Mouse (Mus musculus) neural tube, embryonic 14.5 days (tissue): ENCODE data around the gene Gins3. TPM values are rescaled to one million over a fixed set of nuclear protein-coding genes. Genes with fewer than 3 reads are reported as not detected.

ENCODE experiments used
- ATAC-seq: fragments of 200-750 bp; cut with Nextera tagmentation; 2 replicates; pipeline ENCODE4 v1.8.0; 2017; ENCODE audit warnings: low read depth, mild to moderate bottlenecking, moderate TSS enrichment, moderate library complexity
- H3K27ac ChIP-seq: fragments of 300-500 bp; sonication (generic); 2 replicates; pipeline ENCODE4 v1.5.1; 2014; ENCODE audit warnings: low read depth, mild to moderate bottlenecking, control low read depth, low read length, moderate library complexity, mixed read lengths
- H3K27me3 ChIP-seq: fragments of 300-500 bp; sonication (generic); 2 replicates; pipeline ENCODE4 v1.6.1; 2014; ENCODE audit warnings: low read length; ENCODE audit not compliant: control insufficient read depth, insufficient read depth
- H3K36me3 ChIP-seq: fragments of 300-500 bp; sonication (generic); 2 replicates; pipeline ENCODE4 v1.6.1; 2014; ENCODE audit warnings: low read length, mixed read lengths; ENCODE audit not compliant: control insufficient read depth, insufficient read depth
- H3K4me1 ChIP-seq: fragments of 300-500 bp; sonication (generic); 2 replicates; pipeline ENCODE4 v1.6.1; 2014; ENCODE audit warnings: low read length; ENCODE audit not compliant: control insufficient read depth, insufficient read depth
- H3K4me2 ChIP-seq: fragments of 300-500 bp; sonication (generic); 2 replicates; pipeline ENCODE4 v1.6.1; 2014; ENCODE audit warnings: mild to moderate bottlenecking, low read depth, low read length, control low read depth
- H3K4me3 ChIP-seq: fragments of 300-500 bp; sonication (generic); 2 replicates; pipeline ENCODE4 v1.5.1; 2014; ENCODE audit warnings: low read depth, low read length, control low read depth, mixed read lengths
- H3K9ac ChIP-seq: fragments of 300-500 bp; sonication (generic); replicated peaks from 2 replicates; pipeline ENCODE4 v1.6.1; 2014; ENCODE audit warnings: low read depth, mild to moderate bottlenecking, control low read depth, low read length, mixed read lengths
- H3K9me3 ChIP-seq: fragments of 300-500 bp; sonication (generic); 2 replicates; pipeline ENCODE4 v1.6.1; 2016; ENCODE audit warnings: low read length; ENCODE audit not compliant: control insufficient read depth
- WGBS: fragments of 180-500 bp; shearing (Covaris S2); extraction: QIAGEN DNeasy Blood & Tissue Kit; methylation state at CpG from one replicate; pipeline ENCODE4 v1.1.7; 2014; 5-methylcytosine and 5-hydroxymethylcytosine counted together
- polyA plus RNA-seq: library from polyadenylated mRNA; unstranded; fragments of >200 nt; fragmentation: Nextera tagmentation; extraction: Ambion mirVana; gene quantifications from 2 replicates; pipeline ENCODE4 v1.2.1, GENCODE M21; 2014

Gene Gins3
- polyA plus RNA-seq, 1 experiment from 2014 or later = 6.6 TPM

DNA sequence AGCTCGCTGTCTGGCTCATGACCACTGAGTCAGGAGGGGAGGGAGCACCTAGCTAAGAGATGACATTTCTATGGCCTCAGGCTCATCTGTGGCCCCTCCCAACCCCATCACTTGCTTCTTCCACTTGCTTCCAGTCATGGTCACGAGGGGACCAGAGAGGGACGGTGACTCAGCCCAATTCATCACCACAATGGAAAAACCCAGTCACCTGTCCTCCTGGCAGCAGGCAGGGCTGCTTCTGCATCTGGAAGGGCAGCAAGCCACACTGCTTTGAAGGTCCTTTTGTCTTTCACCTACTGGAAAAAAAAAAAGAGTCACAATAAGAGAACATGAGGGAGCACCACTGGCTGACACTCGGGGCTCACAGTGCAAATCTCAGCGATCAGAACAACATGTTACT lies 39.6 kb downstream of the Gins3 start:
- Histone ChIP-seq H3K9ac (no peak overlapping the region), H3K4me3 (no peak overlapping the region), H3K4me1 (no peaks in the 10 kb centered on the region), H3K36me3 (no peaks in the 10 kb centered on the region), H3K27ac (no peak overlapping the region), H3K27me3 (no peaks in the 10 kb centered on the region), H3K4me2 (no peak overlapping the region), H3K9me3 (no peaks in the 10 kb centered on the region)
- ATAC-seq = no peak
- 76% methylated on average over 5 of the region's 5 CpGs for WGBS

DNA sequence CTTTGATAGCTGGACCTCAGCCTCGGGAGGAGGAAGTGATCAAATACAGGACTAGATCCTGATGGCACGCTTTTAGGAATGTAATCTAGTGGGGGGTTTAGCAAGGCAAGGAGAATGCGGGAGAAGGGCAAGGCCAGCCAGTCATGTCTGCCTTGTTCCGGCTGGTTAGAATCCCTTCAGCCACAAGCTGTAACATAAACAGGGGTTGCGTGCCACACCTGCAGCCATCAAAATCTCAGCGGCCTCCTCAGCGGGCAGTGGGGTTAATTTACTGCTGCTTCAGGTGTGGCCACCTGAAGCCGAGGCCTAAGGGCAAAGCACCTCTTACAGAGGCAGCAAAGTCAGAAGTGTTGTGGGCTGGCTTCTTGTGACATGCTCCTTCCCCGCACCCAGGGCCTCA lies 43.4 kb downstream of the Gins3 start, which contains the start of gene Ndrg4:
TSS of gene Ndrg4 (plus strand) at position 350 of the 400 bp plus-strand sequence.
- H3K27me3 ChIP-seq = peaks cover 6% of the 10 kb centered on the region; the same call in 1 of the 2 replicates

DNA sequence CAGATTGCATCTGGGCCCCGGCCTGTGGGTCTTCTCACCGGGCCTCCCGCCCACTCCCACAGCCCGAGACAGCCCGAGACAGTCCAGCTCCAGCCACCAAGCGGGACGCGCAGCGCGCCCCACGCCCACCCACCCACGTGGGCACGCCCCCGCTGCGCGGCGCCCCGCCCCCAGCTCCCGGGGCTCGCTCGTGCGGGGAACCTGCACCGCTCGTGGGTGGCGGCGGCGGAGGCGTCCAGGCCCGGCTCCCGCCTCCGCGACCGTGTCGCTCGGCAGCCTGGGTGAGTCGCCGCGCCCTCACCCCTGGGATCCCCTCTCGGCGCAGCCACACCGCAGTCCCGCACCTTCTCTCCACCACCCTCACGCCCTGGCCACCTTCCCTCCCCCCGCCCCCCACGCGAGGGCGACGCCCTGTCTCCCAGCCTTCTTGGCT lies 44.4 kb downstream of the Gins3 start:
- ATAC-seq = peak; percentile 78
- Histone ChIP-seq H3K4me1 (peaks cover 7% of the 10 kb centered on the region; the same call in 1 of the 2 replicates), H3K27ac (peak overlapping the region; percentile 57), H3K27me3 (peaks cover 6% of the 10 kb centered on the region; the same call in 1 of the 2 replicates), H3K9ac (peak overlapping the region; percentile 82), H3K36me3 (no peaks in the 10 kb centered on the region), H3K4me3 (peak overlapping the region; percentile 72), H3K4me2 (peak overlapping the region; percentile 74), H3K9me3 (no peaks in the 10 kb centered on the region)
- WGBS = 0% methylated on average over 12 of the region's 48 CpGs

More for the DNA sequence above, 43.4 kb downstream of the Gins3 start, which contains the start of gene Ndrg4:
- Histone ChIP-seq H3K4me3 (peak within 1 kb of the TSS; percentile 72), H3K4me1 (peaks cover 7% of the 10 kb centered on the region; the same call in 1 of the 2 replicates), H3K9ac (peak within 1 kb of the TSS; percentile 82), H3K27ac (peak within 1 kb of the TSS; percentile 57), H3K36me3 (no peaks in the 10 kb centered on the region), H3K9me3 (no peaks in the 10 kb centered on the region), H3K4me2 (peak within 1 kb of the TSS; percentile 74)
- ATAC-seq = no peak
- WGBS = 49% methylated on average over 9 of the region's 9 CpGs

DNA sequence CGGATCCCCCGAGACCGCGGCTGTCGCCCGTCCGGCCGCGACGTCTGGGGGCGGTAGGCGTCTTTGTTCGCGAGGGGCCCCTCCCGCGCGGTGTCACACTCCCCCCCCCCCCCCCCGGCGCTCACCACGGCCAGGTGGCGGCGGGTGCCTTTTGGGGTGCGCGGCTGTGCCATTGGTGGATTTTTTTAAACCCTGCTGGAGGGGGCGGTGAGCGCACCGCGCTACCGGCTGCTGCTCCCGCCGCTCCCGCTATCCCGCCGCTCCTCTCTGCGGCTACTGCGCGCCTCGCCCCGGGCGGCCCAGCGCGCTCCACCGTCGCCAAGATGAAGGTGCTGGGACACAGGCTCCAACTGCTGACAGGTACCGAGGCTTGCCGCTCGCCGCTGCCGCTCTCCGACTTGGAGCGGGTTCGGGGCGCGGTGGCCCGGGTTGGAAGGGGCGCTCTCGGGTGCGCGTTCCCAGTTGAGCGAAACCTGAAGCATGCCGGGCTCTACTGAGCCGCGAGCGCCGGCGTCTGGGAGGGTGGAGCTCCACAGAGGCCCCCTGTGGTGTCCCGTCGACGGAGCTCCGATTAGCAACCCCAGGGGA lies 44.9 kb downstream of the Gins3 start:
- ATAC-seq = peak; percentile 67
- Histone ChIP-seq H3K4me3 (peak overlapping the region; percentile 72), H3K27me3 (peaks cover 6% of the 10 kb centered on the region; the same call in 1 of the 2 replicates), H3K9me3 (no peaks in the 10 kb centered on the region), H3K27ac (peak overlapping the region; percentile 57), H3K4me2 (peak overlapping the region; percentile 74), H3K36me3 (no peaks in the 10 kb centered on the region), H3K4me1 (peaks cover 7% of the 10 kb centered on the region; the same call in 1 of the 2 replicates), H3K9ac (peak overlapping the region; percentile 82)
- WGBS = under 1% methylated on average over 57 of the region's 70 CpGs

DNA sequence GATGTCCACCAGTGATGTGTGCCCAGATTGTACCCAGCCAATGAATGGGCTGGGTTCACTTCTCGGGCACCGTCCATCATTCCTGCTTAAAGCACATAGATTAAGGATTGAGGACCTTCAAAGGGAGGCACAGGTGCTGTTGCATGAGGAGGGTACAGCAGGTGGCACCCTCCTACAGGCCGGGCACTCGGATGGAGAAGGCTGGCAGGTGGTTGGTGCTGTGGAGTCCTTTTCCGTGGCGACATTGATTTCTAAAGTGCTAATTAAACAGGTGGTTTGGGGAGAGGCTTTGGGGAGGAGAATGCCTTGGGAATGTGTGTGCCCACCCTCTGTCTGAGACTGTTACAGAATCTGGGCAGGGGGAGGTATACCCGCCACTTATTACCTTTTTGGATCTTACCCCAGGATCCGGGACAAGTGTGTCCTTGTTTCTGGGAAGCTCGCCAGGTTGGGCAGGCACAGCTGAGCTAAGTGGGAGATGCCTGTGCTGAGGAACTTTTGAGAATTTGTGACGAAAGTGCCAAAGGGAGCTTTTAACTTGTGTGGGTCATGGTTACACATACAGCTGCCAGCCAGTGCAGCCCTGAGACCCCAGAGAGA lies 54.9 kb downstream of the Gins3 start:
- Histone ChIP-seq H3K4me2 (no peak overlapping the region), H3K4me1 (no peaks in the 10 kb centered on the region), H3K27me3 (no peaks in the 10 kb centered on the region), H3K4me3 (no peak overlapping the region), H3K27ac (no peak overlapping the region), H3K9ac (no peak overlapping the region), H3K9me3 (no peaks in the 10 kb centered on the region), H3K36me3 (no peaks in the 10 kb centered on the region)
- ATAC-seq = no peak
- WGBS = 78% methylated on average over 10 of the region's 10 CpGs

DNA sequence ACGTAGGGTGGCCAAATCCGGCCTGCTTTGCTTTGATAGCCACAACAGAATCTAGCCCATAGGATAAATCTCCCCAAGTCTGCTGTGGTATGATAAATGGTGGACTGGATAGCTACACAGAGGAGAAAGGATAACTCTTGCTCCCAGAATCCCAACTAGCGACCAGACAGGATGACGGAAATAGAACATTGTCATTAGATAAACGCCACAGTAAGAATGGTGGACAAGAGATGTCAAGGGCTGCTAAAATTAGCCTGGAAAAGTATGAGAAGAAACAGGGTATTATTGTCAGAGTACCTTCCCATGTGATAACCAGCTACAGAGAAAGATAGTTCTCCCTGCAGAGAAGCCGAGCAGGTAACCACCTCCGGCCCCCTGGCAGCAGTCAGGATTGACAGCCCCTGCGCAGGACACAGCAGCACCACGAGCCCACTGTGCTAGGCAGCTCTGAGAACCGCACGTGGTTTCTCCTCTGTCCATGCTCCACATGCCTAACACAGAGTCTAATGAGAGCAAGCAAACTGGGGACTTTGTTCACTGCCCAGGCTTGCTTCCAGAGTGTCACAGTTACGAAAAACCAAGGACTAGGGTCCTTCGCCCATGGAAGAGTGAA lies 57.8 kb downstream of the Gins3 start:
- Histone ChIP-seq H3K9me3 (no peaks in the 10 kb centered on the region), H3K27me3 (no peaks in the 10 kb centered on the region), H3K27ac (no peak overlapping the region), H3K36me3 (no peaks in the 10 kb centered on the region), H3K4me1 (0 out of 2 replicates have a peak, but pooled peaks cover 7% of the 10 kb centered on the region), H3K4me2 (no peak overlapping the region), H3K9ac (no peak overlapping the region), H3K4me3 (no peak overlapping the region)
- WGBS = 82% methylated on average over 13 of the region's 13 CpGs
- ATAC-seq = no peak

DNA sequence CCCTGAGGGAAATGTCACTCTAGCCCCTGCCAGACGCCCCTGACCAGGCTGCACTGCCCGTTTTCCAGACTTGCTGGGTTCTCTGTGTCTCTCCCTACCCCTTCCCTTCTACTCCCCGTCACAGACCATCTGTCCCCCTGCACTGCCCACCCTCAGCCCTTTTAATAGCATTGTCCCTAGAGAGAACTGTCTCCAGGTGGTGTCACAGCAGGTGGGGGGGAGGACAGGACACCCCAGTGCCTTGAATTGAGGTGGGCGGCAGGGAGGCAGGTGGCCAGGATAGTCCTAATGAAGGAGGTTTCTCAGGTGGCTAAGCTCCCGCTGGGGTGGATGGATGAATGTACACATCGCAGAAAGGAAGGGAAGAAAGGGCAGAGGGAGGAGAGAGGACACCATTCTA lies 61.4 kb downstream of the Gins3 start:
- Histone ChIP-seq H3K4me2 (no peak overlapping the region), H3K4me3 (no peak overlapping the region), H3K9me3 (no peaks in the 10 kb centered on the region), H3K4me1 (peaks cover 7% of the 10 kb centered on the region; the same call in 1 of the 2 replicates), H3K27me3 (no peaks in the 10 kb centered on the region), H3K36me3 (no peaks in the 10 kb centered on the region), H3K27ac (no peak overlapping the region), H3K9ac (peak overlapping the region; percentile 28; the same call in 1 of the 2 replicates)
- no peak for ATAC-seq
- WGBS = 6% methylated on average over 6 of the region's 6 CpGs
